Mouse (Mus musculus): ENCODE data around the gene Mical2. TPM values are rescaled to one million over a fixed set of nuclear protein-coding genes. Genes with fewer than 3 reads are reported as not detected.

The Mical2 gene
- polyA plus RNA-seq (2017; shearing (Covaris generic)): 1 to 10 TPM in 1 of 2 experiments, under 1 TPM in 1; 0.87 to 2.7 TPM

DNA sequence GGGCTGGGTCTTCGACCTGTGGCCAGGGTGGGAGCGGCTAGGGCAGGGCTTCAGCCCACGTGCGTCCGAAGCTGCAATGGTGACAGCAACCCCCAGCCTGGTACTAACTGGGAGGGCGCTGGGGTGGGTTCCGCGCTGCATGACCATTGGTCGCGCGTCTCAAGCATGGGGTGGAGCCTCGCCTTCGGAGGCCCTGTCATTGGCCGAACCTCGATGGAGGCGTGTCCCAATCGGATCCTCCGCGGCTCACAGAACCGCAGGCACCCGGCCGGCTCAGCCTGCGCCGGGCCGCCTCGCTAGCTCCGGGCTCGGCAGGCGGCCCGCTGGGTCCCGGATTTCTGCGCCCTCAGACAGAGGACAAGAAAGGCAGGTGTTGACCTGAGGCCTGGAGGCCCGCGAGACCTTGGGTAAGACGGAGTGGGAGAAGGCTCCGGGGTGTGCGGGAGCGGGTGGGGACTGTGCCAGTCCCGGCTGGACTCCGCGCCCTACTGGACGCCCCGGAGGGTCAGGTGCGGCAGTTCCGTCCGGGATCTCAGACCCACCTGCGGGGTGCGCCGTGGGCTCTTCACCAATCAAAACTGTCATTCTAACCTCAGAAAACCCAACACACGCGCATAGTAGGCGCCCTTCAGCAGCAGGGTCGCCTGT is at the start of gene Mical2:
Gene Mical2 (plus strand): TSS at position 242 of the 648 bp plus-strand sequence.

DNA sequence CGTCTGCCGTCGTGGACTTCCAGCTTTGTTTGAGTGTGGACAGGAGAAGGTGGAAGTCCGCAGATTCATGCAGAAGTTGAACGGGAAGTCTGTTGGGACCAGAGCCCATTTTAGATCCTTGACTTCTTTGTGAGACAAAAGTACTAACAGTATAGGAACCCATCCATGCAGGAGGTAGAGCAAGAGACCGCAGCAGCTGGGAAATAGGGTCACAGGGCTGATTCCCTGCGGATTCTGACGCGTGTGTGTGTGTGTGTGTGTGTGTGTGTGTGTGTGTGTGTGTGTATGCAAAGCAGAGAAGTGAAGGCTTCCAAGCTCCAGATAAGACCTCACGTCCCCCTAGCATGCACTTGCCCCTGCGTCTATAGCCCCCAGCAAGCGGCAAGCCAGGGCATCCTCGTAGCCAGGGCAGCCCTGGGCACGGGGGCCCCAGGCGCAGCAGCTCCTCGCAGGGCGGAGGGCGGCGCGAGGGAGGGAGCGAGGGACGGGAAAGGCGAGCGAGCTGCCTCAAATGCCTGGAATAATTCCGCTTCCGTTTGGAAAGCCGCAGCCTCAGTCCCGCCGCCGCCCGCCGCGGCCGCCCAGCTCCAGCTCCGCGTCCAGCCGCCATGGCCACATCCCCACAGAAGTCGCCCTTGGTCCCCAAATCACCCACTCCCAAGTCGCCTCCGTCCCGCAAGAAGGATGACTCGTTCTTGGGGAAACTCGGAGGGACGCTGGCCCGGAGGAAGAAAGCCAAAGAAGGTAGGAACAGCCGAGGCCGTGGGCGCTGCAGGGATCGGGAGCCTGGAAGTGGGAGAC is 201.9 kb downstream of the Mical2 start, which contains the start of gene Parva:
Gene Parva (plus strand): TSS at position 149 of the 801 bp plus-strand sequence.

Other genes starting within 250 kb of the Mical2 start
- gene Usp47, start 202.4 kb upstream of the Mical2 start, polyA plus RNA-seq (2017; shearing (Covaris generic)): 10 to 100 TPM; 52.9 to 54.3 TPM
- gene Dkk3, start 66.8 kb upstream of the Mical2 start, polyA plus RNA-seq (2017; shearing (Covaris generic)): under 1 TPM; 0.28 to 0.79 TPM
- not detected for gene Parva, start 201.6 kb downstream of the Mical2 start, polyA plus RNA-seq (2017; shearing (Covaris generic))